Mouse (Mus musculus) thymus, adult 18-20 months (tissue): Measurements from ENCODE around the gene Yod1.

ENCODE experiments used
- DNase-seq, 2 experiments: peaks; one replicate each; pipeline ENCODE4 v3.0.0; 2022; ENCODE audit warnings: mixed read lengths in 2 of 2

Yod1 gene

GRCm38 (mm10) chr1:130770487-130770886 is 53.4 kb downstream of the Yod1 start:
- DNase-seq: no peak

DNA sequence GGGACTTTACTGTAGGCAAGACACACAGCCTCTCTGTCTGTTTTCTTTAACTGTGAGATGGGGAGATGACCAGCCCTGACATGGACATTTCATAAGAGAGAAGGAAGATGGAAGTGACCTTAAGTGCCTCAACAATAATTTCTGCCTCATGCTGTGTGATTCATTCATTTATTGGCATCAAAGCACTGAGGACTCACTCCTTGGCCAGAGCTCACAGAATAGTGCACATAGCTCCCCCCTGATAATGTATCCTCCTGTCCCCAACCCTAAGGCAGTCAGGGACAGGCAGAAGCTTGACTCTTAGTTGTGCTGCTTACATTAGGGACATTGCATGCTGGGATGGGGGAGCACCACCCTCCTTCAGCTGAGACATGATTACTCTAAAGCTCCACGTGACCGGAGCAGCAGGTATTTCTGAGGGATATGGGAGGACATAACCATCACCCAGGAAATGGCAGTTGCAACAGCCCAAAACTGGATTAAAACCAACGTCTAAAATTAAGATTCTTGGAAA is 53.9 kb downstream of the Yod1 start:
- no peak for DNase-seq
